Mouse (Mus musculus) ovary, adult 18-20 months (tissue): Measurements from ENCODE around the gene Shroom3.

ENCODE experiments used
- DNase-seq: peaks from one replicate; pipeline ENCODE4 v3.0.0; 2022; ENCODE audit warnings: low spot score, mixed read lengths

The Shroom3 gene

DNA sequence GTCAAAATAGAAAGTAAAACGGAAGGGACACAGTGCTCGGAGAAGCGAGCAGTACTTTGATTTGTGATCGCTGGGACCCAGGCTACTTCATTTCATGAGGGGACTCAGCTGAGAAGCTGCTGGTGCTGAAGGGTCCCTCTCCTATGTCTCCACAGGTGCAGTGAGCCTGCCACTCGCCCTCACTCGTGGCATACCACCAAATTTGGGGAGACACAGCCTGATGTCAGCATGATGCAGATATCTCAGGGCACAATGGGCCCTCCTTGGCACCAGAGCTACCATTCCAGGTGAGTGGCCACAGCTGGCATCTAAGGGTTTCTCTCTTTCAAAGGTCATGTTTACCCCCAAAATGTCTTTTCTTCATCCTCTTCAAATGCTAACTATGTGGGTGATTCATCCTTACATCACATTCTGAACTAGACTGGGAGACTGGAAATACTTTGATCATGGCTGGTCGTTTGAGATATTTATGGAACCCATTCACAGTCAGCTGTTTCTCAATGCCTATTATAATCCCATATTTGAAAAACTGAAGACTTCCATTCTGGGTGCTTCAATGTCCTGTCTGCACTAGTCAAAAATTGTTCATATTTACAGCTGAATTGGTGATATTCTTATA, 250.5 kb downstream of the Shroom3 start:
- no peak for DNase-seq

DNA sequence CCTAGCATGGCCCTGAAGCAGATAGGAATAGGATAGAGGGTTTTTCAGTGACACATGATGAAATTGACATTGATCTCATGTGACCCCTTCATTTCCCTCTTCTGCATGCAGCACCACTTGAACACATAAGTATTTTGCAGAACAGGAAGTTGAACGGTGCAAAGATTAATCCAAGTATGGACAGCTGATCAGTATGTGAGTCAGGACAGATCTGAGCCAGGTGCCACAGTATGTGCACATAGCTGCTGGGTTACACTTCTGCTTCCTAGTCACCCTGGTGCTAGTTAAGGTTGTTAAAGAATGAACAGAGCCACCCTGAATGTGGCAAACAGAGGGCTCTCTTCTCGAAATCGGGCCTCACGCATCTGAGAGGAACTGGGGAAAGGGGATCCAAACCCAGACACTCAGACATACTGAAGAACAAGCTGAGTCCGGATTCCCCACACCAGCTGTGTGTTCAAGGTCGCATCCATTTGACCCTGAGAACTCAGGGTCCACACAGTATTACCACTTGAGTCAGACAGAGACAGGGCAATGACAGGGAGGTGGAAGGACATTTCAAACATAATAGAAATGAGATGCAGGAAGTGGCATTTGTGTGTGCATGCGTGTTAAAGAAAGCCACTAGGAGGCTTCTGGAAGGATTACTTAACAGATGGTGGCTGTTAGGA, 251.2 kb downstream of the Shroom3 start:
- no peak for DNase-seq

- DNase-seq = no peak
These were observed 252.6 kb downstream of the Shroom3 start for GRCm38 (mm10) chr5:92935883-92936282.

GRCm38 (mm10) chr5:92937701-92938100, 254.5 kb downstream of the Shroom3 start:
- no peak for DNase-seq

DNA sequence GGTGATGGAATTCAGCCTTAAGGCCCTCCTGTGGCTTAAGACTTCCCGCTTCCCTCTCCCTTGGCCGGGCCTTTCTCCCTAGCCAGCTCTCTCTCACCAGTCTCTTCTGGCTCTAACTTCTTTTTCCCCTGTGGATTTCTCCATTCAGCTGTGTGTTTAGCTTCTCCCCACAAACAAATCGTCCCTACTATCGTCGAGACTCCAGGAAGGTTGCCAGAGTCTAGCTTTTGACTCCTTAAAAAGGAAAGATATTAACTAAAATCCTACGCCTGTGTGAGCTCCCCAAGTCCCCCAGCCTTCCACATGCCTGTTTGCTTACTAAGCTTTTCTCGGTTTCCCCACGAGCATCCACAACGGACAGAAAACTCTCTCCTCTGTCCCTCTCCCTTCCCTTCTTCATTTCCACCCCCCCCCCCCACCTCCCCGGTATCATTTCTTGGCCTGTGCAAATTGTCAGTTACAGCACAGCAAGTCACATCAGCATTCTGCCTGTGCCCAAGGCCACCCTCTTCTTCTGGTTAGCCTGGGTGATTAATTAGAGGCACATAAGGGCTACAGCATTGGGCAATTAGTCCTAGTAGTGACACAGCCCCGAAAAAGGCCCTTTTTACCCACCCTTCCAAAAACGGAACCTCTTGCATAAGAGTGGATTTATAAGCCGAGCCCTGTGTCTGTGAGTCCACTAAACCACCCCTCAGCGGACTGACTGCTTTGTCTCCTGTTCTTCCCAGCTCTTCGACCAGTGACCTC, 256.2 kb downstream of the Shroom3 start:
- no peak for DNase-seq

- no peak for DNase-seq
These were observed 258.9 kb downstream of the Shroom3 start for GRCm38 (mm10) chr5:92942166-92942565.

DNA sequence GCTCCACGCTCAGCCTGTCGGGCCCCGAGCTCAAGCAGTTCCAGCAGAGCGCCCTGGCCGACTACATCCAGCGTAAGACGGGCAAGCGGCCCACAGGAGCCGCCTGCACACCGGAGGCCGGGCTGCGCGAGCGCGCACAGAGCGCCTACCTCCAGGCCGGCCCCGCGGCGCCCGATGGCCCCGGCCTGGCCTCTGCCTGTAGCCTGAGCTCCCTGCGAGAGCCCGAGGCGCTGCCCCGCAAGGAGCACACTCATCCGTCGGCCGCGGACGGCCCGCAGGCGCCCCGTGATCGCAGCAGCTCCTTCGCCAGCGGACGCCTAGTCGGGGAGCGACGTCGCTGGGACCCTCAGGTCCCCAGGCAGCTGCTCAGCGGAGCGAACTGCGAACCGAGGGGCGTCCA, 259.3 kb downstream of the Shroom3 start:
- no peak for DNase-seq

DNA sequence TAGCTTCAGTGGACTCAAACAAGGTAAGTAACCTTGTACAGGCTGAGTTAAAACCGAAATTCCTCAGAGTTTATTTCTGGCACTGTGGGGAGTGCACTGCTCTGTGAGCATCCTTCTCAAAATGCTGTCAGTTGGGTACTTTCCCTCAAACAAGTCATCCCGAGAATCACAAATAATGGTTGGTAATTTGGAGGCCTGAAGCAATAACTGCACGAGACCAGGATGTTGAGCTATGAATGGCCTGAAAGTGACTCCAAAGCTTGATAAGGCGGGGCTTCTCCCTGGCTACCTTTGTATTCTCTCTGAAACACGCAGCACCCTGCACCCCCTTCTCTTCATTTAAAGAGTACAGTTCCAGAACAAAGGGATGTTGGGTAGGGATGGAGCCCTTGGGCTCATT, 261.6 kb downstream of the Shroom3 start:
- no peak for DNase-seq

- no peak for DNase-seq
These were observed 265.9 kb downstream of the Shroom3 start for GRCm38 (mm10) chr5:92948972-92949745.

- DNase-seq = no peak
These were observed 267.3 kb downstream of the Shroom3 start for GRCm38 (mm10) chr5:92950583-92950982.

GRCm38 (mm10) chr5:92951079-92951478, 267.8 kb downstream of the Shroom3 start:
- DNase-seq = no peak

DNA sequence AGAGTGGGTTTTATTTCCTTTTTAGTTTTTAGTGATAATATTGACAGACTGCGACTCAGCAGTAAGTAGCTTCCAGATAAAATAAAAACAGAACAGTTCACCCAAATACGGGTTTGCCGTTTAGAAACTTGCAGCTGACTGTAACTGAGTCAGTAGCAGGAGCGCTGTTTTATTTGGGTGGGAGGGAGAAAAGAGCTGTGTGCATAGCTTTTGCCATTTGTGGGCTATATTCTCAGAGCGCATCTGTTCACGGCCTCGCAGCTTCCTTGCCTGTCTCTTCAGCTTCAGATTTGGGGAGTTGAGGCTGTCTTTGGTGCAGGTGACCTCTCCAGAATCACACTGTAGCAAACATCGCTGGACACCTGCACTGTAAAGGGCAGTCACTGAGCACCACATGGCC, 270.6 kb downstream of the Shroom3 start:
- no peak for DNase-seq

DNA sequence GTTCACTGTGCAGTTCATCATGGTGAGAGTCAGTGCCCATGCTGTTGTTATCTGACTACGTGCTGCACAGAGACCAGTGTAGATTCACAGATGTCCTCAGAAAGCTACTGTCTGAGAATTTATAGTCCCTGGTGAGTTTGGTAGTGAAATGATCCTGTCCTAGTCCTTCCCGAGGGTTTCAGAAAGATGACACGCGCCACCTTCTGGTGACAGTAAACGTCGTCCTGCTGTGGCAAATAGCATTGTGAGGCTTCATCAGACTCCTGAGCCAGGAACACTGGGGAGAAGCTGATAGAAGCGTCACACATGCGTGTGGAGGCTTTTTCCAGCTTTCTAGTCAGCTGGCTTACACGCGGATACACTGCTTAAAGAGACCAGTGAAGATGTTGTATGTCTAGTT, 271.1 kb downstream of the Shroom3 start:
- peak; percentile 49 for DNase-seq

- DNase-seq = no peak
These were observed 271.7 kb downstream of the Shroom3 start for GRCm38 (mm10) chr5:92954827-92955475.

GRCm38 (mm10) chr5:92959287-92959686, 276.1 kb downstream of the Shroom3 start:
- DNase-seq = no peak

DNA sequence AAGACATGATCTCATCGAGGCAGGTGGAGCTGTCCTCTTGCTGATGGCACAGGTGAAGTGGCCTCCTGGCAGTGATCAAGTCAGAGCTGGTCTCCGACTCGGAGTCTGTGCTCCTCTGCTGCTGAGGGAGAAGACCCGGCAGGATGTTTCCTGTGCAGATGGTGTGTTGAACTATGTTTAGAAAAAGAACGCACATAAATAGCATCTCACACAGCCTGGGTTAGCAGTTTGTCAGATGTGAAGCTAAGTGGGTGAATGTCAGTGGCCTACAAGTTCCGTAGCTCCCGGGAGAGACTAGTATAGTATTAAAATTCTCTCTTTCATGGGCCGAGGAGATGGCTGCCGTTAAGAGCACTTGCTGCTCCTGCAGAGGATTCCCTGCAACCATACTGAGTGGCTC, 276.5 kb downstream of the Shroom3 start:
- DNase-seq = no peak

GRCm38 (mm10) chr5:92961353-92961752, 278.1 kb downstream of the Shroom3 start:
- no peak for DNase-seq

DNA sequence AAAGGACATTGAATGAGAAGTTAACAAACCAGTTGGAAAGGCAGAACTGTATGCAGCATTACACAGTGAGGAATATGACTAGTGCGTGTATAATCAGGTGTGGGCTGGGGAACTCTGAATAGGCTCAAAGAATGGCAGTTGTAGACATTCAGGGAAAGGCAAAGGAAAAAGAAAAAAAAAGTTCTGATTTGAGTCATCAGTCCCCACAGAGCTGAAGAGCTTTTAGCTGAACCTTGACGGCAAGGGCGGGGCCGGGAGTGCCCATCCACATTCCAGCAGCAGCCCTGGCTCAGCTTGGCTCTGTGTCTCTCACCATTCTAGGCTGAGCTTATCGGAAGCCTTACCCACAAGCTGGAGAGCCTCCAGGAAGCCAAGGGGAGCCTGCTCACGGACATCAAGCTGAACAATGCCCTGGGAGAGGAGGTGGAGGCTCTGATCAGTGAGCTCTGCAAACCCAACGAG, 278.6 kb downstream of the Shroom3 start:
- peak; percentile 78 for DNase-seq

- no peak for DNase-seq
These were observed 281.5 kb downstream of the Shroom3 start for GRCm38 (mm10) chr5:92964691-92965090.

- no peak for DNase-seq
These were observed 283.9 kb downstream of the Shroom3 start for GRCm38 (mm10) chr5:92967143-92967542.

DNA sequence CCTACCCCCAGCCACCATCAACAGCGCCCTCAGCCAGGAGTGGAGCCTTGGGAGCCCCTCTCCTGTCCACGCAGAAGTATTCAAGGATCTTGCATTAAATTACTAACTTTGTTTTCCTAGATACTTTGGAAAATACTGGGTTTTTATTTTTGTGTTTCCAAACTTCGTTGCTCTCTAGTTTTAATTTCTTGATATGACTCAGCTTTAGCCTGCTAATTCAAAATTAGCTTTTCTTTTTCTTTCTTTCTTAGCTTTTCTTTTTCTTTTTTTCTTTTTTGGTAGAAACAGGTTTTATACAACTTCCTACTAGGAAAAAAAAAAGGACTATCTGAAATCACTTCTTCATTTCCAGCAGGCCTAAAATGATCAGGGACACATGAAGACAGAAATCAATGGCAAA, 284.7 kb downstream of the Shroom3 start:
- no peak for DNase-seq

- DNase-seq = no peak
These were observed 286.2 kb downstream of the Shroom3 start for GRCm38 (mm10) chr5:92969443-92969842.
